Mouse (Mus musculus): ENCODE results near the gene Gnat3. TPM values are rescaled to one million over a fixed set of nuclear protein-coding genes. Genes with fewer than 3 reads are reported as not detected.

The Gnat3 gene
- polyA plus RNA-seq, 1 experiment from 2014 or later = not detected

GRCm38 (mm10) chr5:18043022-18043421 lies 80.7 kb downstream of the Gnat3 start:
- Histone ChIP-seq H3K9ac (ENCODE audit: low read length) (no peak overlapping the region), H3K4me1 (ENCODE audit: control insufficient read depth in 2 of 2, insufficient read depth in 2 of 2, low read length in 2 of 2) (no peaks in the 10 kb centered on the region), H3K27me3 (ENCODE audit: control insufficient read depth, insufficient read depth, low read length) (no peaks in the 10 kb centered on the region), H3K4me2 (ENCODE audit: low read length) (no peak overlapping the region), H3K4me3 (ENCODE audit: control insufficient read depth in 1 of 2, insufficient read depth in 1 of 2, low read depth in 1 of 2, low read length in 2 of 2) (no peak overlapping the region), H3K36me3 (ENCODE audit: control insufficient read depth, insufficient read depth, low read length) (no peaks in the 10 kb centered on the region), H3K27ac (replicated peaks in 1 of 2; ENCODE audit: control insufficient read depth in 1 of 2, insufficient read depth in 1 of 2, low read depth in 2 of 2, low read length in 2 of 2) (no peak overlapping the region), H3K9me3 (ENCODE audit: control insufficient read depth, low read length) (no peaks in the 10 kb centered on the region)
- 4% methylated on average over 2 of the region's 2 CpGs for WGBS
- ATAC-seq (ENCODE audit: insufficient number of reproducible peaks, insufficient read depth, low FRiP score, low read depth) = no peak

DNA sequence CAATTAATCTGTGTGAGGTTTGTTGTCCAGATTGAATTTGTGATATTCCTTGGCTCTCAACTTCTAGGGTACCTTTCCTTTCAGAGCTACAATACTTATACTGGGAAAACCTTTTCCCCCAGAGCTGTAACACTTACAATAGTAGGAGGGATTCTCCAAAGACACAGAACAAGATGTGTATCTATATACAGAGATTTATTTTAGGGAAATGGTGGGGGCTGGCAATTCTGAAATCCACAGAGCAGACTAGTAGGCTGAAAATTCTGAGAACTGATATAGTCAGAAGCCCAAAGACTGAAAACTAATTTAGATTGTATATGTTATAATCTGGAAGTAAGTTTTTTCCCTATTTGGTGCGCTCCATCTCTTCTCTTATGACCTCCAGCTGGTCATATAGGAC lies 86.5 kb downstream of the Gnat3 start:
- Histone ChIP-seq H3K27me3 (ENCODE audit: control insufficient read depth, insufficient read depth, low read length) (no peaks in the 10 kb centered on the region), H3K9me3 (ENCODE audit: control insufficient read depth, low read length) (no peaks in the 10 kb centered on the region), H3K4me3 (ENCODE audit: control insufficient read depth in 1 of 2, insufficient read depth in 1 of 2, low read depth in 1 of 2, low read length in 2 of 2) (no peak overlapping the region), H3K4me1 (ENCODE audit: control insufficient read depth in 2 of 2, insufficient read depth in 2 of 2, low read length in 2 of 2) (no peaks in the 10 kb centered on the region), H3K36me3 (ENCODE audit: control insufficient read depth, insufficient read depth, low read length) (no peaks in the 10 kb centered on the region), H3K27ac (replicated peaks in 1 of 2; ENCODE audit: control insufficient read depth in 1 of 2, insufficient read depth in 1 of 2, low read depth in 2 of 2, low read length in 2 of 2) (no peak overlapping the region), H3K4me2 (ENCODE audit: low read length) (no peak overlapping the region), H3K9ac (ENCODE audit: low read length) (no peak overlapping the region)
- 93% methylated on average over 1 of the region's 1 CpGs for WGBS
- ATAC-seq (ENCODE audit: insufficient number of reproducible peaks, insufficient read depth, low FRiP score, low read depth) = no peak

DNA sequence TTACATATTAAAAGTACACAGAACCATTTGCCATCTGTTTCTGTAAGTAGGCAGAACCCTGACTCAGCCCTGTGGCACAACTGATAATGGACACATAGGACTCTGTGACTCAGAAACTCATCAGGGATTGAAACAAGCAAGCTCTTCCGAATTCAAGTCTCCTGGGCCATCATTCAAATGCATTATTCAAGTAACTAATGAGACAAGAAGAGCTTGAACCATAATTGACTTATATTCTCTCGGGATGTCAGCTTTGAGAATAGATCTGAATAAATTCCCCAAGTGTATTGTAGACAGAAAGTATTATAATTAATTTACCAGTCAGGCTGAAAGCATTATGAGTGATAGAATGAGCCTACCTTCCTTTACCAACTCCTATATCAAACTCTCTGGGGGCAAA lies 93.0 kb downstream of the Gnat3 start:
- 76% methylated on average over 2 of the region's 2 CpGs for WGBS
- H3K4me2 ChIP-seq (ENCODE audit: low read length) = no peak overlapping the region
- no peak for ATAC-seq (ENCODE audit: insufficient number of reproducible peaks, insufficient read depth, low FRiP score, low read depth)
- no peaks in the 10 kb centered on the region for H3K36me3 ChIP-seq (ENCODE audit: control insufficient read depth, insufficient read depth, low read length)
- no peaks in the 10 kb centered on the region for H3K4me1 ChIP-seq (ENCODE audit: control insufficient read depth in 2 of 2, insufficient read depth in 2 of 2, low read length in 2 of 2)
- H3K27ac ChIP-seq (replicated peaks in 1 of 2; ENCODE audit: control insufficient read depth in 1 of 2, insufficient read depth in 1 of 2, low read depth in 2 of 2, low read length in 2 of 2) = no peak overlapping the region
- no peak overlapping the region for H3K4me3 ChIP-seq (ENCODE audit: control insufficient read depth in 1 of 2, insufficient read depth in 1 of 2, low read depth in 1 of 2, low read length in 2 of 2)
- H3K9me3 ChIP-seq (ENCODE audit: control insufficient read depth, low read length) = no peaks in the 10 kb centered on the region
- H3K9ac ChIP-seq (ENCODE audit: low read length) = no peak overlapping the region
- no peaks in the 10 kb centered on the region for H3K27me3 ChIP-seq (ENCODE audit: control insufficient read depth, insufficient read depth, low read length)

Other genes starting within 250 kb of the Gnat3 start
- gene Cd36, start 73.7 kb upstream of the Gnat3 start, polyA plus RNA-seq (2014; fragmentation: Nextera tagmentation; extraction: Ambion mirVana) = 149 TPM in 2 replicates

Data from heart, embryonic 14.5 days (tissue).